18 mouse cellular contexts compared by ENCODE assay signal in genomic region chr17:53973606-53974005, GRCm38 (mm10). TPM values are rescaled to one million over a fixed set of nuclear protein-coding genes. Genes with fewer than 3 reads are reported as not detected.
"Had no signal": no experiment of that assay in that cellular context is flagged by ENCODE, and none has a peak within 500 bp of the region (broad histone marks: within the 10 kb centered on the region; RNA-seq: fewer than 3 reads in every experiment).

No protein-coding gene starts in this region.

- H3K27ac ChIP-seq: neural tube, embryonic 12.5 days; neural tube, embryonic 13.5 days; neural tube, embryonic 15.5 days; stomach, embryonic 15.5 days; stomach, postnatal 0 days had no signal

- H3K36me3 ChIP-seq: neural tube, embryonic 12.5 days; neural tube, embryonic 13.5 days; neural tube, embryonic 15.5 days; stomach, embryonic 15.5 days had no signal

- H3K4me1 ChIP-seq: neural tube, embryonic 12.5 days; neural tube, embryonic 13.5 days; neural tube, embryonic 15.5 days; stomach, embryonic 15.5 days had no signal

- H3K9ac ChIP-seq: neural tube, embryonic 12.5 days; neural tube, embryonic 13.5 days; neural tube, embryonic 15.5 days; stomach, embryonic 15.5 days had no signal

- DNase-seq: retina, postnatal 1 day; right cerebral cortex, adult 18-20 months; right cerebral cortex, postnatal 14 days; right cerebral cortex, postnatal 25 days; right cerebral cortex, postnatal 4 days; spleen, adult 18-20 months; thymus, adult 18-20 months; thymus, adult 2 months; thymus, postnatal 14 days; thymus, postnatal 25 days; thymus, postnatal 36 days; thymus, postnatal 4 days had no signal

- H3K9me3 ChIP-seq: neural tube, embryonic 12.5 days; neural tube, embryonic 13.5 days; neural tube, embryonic 15.5 days; stomach, embryonic 15.5 days had no signal

- H3K4me3 ChIP-seq: neural tube, embryonic 12.5 days; neural tube, embryonic 13.5 days; neural tube, embryonic 15.5 days; stomach, embryonic 15.5 days had no signal

RNA-seq across cellular contexts. Expression of gene Sult1c1, which starts 16.9 kb away (rescaled TPM):
- total RNA-seq: neutrophil, adult 5-6 weeks had no signal
